Mouse (Mus musculus) monocyte, adult 5-6 weeks (primary cell): ENCODE results near the gene Psmb6. TPM values are rescaled to one million over a fixed set of nuclear protein-coding genes. Genes with fewer than 3 reads are reported as not detected.

Source experiments
- ATAC-seq: fragments of 153-309, 156-312 bp; replicated peaks from 2 replicates; pipeline ENCODE4 v1.8.0; 2017; ENCODE audit warnings: mild to moderate bottlenecking; ENCODE audit not compliant: low TSS enrichment, insufficient number of reproducible peaks, severe bottlenecking, poor library complexity, low FRiP score
- total RNA-seq: library from RNA; stranded (forward); fragments of 200-1000, 200-491, 200-594 nt; gene quantifications from 3 replicates; pipeline ENCODE4 v1.2.3, GENCODE M21; 2017

Psmb6 gene
- 181 to 224 TPM (median 209 TPM) in 3 replicates for total RNA-seq

DNA sequence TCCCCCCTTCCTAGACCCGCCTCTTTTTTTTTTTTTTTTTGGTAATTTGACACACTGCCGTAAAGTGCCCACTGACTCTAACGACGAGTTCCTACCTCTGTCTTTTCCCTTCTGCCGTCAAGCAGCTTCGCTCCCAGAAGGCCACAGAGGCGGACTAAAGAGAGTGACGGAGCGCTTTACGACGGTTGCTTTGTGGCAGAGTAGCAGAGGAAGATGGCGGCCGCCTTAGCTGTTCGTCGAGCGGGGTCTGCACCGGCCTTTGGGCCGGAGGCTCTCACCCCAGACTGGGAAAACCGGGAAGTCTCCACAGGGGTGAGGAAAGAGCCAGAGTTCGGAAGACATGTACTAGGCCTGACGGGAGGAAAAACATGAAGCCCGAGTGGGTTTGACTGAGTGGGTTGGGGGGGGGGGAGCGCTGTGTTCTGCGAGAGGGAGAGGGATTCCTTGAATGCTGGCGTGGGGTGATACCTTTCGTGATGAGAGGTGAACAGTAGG, at the start of gene Psmb6:
Psmb6 (plus strand) TSS at position 184 of the 495 bp plus-strand sequence.
- peak; percentile 99 for ATAC-seq

DNA sequence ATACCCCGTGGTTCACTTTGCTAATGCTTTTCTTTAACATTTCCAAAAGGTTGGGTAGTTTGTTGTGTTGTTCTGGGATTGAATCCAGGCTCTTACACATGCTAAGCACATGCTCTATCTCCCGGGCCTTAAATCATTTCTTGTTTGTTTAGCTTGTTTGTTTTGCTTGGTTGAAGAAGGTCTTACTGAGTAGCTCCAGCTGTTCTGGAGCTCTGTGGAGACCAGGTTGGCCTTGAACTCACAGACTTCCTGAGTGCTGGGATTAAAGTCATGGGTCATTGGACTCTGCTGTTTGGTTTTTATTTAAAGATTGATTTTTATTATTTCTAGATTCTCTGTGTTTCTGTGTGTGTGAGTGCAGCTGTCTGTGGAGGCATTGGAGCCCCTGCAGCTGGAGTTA, 39.7 kb upstream of the Psmb6 start:
- no peak for ATAC-seq

DNA sequence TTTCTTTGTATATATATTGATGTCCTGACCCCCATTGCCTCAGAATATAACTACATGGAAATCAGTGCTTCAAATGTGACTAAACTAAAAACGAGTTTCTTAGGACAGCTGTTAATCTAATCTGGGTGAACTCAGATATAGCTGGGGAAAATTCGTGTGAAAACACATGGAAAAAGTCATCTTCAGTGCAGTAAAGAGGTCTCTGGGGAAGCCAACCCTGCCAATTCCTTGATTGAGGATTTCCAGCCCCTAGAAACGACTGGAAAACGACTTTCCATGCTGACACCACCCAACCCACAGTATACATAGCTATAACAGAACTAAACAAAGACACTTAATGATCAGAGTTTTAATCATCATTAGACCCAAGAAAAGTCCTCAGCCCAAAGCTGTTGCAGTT, 37.4 kb upstream of the Psmb6 start:
- no peak for ATAC-seq

DNA sequence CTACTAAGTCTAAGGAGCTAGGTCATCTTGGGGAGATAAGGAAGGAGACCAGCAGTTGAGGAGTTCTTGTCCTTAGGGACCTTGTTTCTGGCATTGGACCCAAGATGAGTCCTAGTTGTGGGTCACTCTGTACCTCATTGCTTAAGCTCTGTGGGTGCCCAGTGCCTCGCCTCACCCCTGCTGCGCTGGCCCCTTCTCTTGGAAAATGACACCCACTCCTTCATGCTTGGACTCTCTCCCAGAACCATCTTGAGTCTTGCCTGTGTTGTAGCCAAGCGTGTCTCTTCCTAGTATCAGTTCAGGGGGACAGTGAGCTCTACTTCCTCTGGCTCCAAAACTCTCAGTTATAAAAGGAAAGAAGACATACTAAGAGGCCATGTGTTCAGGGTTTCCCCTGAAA, 36.0 kb upstream of the Psmb6 start:
- no peak for ATAC-seq

DNA sequence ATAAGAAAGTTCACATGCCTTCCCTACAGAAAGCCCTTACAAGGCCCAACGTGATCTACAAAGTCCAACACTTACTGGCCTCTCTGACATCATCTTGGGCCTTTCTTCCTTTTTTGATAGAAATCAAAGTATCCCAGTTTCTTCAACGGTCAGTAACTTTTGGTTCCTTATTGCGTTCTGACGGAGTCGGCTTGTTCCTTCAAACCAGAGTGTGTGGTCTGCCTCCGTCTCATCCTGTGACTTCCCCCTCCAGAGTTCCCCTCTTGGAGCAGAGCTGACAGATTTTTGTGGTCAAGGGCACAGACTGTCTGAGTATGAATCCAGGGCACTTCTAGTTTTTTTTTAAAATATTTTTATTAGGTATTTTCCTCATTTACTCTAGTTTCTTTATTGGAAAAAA, 35.5 kb upstream of the Psmb6 start:
- ATAC-seq: peak; percentile 92

DNA sequence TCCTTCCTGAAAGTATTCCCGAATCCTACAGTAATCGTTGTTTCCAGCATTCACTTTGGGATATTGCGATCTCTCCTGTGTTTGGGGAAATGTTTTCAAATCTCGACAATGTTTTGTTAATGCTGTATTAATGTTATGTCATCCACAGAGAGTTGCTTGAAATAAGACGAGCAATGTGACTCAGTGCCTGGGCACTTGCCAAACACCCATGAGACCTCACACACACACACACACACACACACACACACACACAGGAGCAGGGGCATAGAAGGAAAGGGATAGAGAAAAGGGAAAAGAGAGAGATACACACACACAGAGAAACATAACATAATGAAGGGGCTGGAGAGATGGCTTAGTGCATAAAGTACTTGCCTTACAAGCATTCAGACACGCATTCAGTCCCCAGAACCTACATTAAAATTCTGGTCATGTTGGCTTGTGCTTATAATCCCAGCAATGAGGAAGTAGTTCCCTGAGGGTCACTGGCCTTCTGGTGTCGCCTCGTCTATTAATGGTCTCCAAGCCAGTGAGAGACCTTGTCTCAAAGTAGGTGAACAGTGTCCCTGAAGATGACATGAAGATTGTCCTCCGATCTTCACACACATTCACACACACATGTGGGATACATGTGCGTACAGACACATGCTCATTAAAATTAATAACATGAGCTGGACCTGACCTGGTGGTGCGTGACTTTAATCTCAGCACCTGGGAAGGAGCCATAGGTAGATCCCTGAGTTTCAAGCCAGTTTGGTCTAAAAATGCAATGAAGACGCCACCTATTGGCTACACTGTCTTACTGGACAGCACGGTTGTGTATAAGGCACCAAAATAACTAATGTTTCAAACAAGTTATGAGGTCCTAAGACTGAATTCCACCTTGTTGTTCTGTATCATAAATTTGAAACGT, 25.3 kb upstream of the Psmb6 start:
- no peak for ATAC-seq

DNA sequence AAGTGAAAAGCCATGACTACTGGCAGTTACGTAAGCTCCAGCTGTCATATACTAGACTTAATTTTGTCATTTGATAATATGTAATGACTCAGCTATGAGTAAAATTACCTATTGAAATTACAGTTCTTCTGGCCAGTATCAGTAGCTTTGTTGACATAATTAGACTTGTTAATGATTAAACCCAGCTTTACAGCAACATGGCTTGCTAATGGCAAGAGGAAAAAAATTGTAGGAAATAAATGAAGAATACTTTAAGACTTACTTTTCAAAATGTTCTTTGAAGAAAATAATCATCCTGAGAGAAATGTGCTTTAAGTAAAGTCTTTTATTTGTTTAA, 24.7 kb upstream of the Psmb6 start:
- ATAC-seq: no peak

DNA sequence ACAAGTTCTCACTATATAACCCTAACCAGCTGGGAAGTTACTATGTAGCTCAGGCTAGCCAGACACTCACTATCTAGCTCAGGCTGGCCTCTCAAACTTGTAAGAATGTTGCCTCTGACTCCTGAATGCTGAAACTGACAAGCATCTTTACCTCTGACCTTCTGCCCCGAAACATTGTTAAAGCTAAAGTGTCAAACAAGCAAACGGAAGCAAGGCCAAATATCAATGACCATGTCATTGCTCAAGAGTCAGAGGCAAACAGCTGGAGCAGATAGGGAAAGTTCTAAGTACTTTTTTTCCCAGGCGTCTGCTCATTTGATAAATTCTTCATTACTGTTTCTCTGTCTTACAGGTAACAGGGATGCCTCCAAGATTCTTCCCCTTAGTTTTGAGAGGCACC, 23.1 kb upstream of the Psmb6 start:
- no peak for ATAC-seq

DNA sequence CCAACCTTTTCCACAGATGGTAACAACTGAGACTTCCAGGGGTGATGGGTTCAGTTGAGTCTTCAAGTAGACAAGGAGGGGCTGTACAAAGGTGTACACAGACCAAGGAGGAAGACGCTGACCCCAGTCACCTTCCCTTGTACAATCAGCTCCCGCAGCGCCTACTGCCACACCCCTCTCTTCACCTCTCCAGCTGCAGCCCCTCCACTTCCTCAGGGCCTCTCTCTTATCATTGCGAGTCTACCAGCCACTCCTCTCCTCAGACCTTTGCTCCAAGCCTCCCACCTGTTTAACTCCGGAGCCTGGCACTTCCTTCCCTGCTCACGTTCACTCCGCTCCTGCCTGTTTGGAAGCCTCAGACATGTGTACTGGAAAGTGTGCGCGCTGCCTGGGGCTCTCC, 20.2 kb upstream of the Psmb6 start, which contains the start of gene Tm4sf5:
Tm4sf5 (plus strand) TSS at position 275 of the 400 bp plus-strand sequence.
- ATAC-seq: no peak

DNA sequence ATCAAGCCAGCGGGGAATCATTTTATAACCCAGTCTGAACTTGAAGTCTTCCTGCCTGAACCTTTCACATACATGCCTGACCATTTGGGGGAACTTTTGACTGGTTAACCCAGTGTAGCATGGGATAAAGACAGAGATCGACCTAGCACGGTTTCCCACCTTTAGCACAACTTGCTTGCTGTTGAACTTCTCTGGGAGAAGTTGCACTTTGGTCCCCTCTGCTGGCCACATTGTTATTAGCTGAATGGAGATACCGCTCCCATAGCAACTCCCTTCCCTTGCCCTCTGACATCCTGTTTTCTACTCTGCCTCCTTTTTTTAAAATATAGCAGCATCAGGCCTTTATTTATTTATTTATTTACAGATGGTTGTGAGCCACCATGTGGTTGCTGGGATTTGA, 18.8 kb upstream of the Psmb6 start:
- peak; percentile 77 for ATAC-seq

DNA sequence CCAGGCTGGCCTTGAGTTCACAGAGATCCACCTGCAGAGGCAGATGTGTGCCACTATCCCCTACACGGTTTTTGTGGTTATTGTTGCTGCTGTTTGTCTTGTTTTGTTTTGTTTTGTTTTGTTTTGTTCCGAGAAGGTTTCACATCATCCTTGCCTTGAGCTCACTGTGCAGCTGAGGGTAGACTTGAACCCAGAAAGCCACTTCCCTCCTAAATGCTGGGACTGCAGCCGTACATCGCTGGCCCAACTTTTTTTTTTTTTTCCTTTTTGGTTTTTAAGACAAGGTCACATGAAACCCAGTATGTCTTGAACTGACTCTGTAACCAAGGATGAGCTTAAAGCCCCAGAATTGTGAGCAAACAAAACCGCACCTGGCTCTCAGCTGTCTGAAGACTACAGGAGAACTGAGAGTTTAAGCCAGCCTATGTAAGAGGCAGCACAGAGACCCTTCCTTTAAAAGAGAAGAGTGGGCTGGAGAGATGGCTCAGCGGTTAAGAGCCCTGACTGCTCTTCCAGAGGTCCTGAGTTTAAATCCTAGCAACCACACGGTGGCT, 18.1 kb upstream of the Psmb6 start:
- ATAC-seq: no peak

DNA sequence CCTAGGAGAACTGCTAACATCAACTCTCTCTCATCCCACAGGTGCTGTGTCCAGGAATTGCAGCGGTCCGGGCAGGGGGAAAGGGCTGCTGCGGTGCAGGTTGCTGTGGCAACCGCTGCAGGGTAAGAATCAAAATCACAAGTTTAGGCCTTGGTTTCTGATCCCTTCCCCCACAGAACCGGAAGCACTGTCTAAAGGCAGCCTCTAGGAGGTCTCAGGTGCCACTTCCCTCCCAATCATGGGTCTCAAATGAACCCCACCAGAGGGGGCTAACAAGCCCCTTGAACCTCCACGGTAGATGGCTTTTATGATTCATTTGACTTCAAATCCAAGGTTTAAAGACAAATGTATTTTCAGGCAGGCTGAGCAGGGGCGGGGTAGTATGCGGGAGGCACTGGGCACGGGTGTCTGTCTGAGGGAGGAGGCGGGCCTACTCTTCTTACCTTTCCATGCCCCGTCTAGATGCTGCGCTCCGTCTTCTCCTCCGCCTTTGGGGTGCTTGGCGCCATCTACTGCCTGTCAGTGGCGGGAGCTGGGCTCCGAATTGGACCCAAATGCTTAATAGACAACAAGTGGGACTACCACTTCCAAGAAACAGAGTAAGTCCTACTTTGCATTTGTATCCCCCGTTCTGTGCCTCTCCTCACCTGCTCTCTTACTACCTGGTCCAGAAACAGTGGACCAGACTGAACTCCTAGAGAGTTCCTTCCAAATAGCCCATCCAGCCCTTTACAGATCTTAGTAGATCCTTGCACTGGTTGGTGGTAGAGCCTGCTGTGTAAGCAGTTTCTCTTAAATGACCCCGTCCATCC, 15.2 kb upstream of the Psmb6 start:
- ATAC-seq: 0 out of 2 replicates have a peak, but pooled peaks have one; percentile 34

DNA sequence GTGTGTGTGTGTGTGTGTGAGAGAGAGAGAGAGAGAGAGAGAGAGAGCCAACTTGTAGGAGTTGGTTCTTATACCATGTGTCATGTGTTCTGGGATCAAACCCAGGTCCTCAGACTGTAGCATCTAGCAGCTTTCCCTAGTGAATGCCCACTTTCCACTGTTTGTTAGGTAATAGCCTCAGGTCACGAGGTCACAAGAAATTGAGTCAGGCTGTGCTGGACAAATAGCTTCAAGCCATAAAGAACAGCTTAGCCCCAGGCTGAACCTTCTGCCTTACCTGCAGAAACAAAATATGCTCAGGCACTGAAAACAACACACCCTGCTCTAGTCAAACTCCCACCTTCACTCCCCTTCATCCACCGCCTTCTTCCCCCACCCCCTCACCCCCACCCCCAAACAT, 13.9 kb upstream of the Psmb6 start:
- ATAC-seq: no peak

DNA sequence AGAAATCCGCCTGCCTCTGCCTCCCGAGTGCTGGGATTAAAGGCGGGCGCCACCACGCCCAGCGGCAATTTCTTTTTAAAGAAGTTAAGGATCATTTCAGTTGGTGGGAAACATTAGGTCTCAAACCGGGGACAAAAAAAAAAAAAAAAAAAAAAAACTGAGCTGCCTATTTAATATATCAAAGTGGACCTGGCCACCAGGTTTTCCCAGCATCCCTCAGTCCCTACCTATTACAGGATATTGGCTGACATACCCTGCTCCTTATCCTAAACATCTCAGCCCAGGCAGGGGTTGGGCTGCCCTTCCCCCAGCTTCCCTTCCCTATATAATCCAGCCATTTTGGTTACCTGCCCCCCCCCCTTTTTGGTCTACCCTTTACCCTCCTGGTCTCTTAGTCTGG, 13.3 kb upstream of the Psmb6 start:
- no peak for ATAC-seq

DNA sequence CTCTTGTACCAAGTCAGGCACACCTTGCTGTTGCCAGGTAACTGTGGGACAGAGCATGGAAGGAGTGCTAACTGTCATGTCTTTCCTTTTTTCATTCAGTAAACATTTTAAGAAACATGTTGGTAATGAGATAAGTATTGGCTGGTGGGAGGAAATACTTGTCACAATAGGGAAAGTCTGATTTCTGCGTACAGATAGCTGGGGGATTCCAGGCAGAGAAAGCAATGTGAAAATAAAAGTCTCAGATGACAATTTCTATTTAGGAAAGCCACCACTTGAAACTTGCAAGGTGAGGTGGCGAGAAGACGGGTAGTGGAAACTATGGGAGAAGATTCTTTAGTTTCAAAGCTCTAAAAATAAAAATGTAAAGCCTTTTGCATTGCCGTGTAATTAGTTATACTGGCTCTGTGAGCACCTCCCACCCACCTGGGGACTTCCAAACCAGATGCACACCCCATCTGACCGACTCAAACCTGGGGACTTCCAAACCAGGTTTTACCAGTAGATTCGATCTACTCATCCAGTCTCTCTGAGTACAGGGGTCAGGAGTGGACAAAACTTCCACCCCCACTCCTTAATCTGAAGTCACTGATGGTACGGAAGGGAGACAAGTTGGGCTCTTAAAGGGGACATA, 12.3 kb upstream of the Psmb6 start:
- ATAC-seq: no peak

DNA sequence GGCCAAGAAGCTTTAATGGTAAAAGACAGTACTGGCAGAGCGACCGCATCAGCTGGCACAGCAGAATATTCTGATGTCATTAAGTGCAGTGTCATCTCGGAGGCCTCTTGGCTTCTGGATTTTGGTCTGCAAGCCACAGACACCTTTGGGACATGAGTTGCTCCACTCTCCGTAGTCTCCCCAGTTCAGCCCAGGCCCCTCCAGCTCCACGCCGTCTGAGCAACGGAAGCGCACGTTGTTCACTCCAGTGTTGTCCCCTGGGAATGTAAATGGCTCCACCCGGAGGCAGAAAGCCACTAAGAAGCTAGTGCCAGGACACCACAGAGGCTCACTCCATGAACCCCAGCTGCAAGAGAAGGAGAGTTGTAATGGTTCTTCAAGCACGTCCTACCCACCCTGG, 11.6 kb upstream of the Psmb6 start:
- ATAC-seq: no peak

DNA sequence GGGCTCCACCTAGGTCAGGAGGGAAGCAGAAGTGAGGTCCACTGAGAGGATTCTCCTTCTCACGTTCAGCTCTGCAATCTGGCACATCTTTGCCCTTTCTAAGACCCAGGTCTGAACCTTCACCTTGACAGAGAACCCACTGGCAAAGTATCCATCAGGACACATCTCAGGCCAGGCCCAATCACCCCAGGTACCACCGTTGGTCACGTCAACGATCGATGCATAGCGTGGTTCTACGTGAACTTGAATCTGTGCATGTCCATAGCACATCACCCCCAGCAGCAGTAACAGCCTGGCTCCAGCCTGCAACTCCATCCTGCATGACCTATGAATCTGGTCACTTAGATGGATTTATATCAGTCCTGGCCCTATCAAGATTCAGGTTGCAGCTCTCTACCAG, 10.9 kb upstream of the Psmb6 start, which contains the start of gene Vmo1:
Vmo1 (minus strand) TSS at position 329 of the 400 bp plus-strand sequence.
- no peak for ATAC-seq

DNA sequence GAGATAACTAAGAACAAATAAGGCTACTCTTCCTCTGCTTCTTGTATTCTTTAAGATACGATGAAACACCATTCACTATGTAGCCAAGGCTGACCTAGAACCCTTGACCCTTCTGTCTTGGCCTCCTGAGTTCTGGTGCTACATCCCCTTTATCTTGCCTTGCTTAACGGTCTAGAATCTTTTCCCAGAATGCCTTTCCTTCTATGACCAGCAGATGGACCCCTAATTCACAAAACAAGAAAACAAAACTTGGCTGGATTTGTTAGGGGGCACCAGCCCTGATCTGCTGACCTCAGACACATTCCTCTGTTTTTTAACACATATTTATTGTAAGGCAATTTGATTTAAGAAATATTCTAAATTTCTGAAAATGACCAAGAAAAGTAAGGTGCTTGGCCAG, 8.8 kb upstream of the Psmb6 start:
- 0 out of 2 replicates have a peak, but pooled peaks have one; percentile 51 for ATAC-seq

DNA sequence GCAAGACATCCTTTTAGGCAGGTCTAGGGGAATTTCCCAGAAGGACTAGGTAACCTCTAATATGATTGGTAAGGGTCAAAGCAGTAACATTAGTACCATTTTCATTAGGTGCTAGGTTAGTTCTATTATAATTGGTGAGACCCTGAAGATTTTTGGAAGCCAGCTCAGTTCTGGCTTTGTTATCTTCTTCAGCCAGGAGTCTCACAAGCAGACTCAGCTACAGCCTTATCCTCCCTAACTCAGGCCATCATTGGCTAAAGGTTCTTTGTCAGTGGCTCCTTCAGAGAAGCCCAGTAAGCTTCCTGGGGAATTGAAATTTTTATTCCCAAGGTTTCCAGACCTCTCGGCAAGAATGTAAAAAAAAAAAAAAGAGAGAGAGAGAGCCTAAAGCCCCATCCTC, 6.7 kb upstream of the Psmb6 start:
- no peak for ATAC-seq
